Mouse (Mus musculus) layer of hippocampus, adult 11-12 months (tissue): Measurements from ENCODE around the gene Top3b.
A peak's percentile ranks its signal among the peaks of the same experiment; 100 is the strongest.
"Not testable (repeated sequence)": the region's sequence is repeated elsewhere in the genome, so short reads cannot be mapped to it uniquely, and the experiment has no call there.

Experiments used
- DNase-seq: peaks from one replicate; pipeline ENCODE4 v3.0.0; 2022; ENCODE audit warnings: low spot score

Top3b gene

DNA sequence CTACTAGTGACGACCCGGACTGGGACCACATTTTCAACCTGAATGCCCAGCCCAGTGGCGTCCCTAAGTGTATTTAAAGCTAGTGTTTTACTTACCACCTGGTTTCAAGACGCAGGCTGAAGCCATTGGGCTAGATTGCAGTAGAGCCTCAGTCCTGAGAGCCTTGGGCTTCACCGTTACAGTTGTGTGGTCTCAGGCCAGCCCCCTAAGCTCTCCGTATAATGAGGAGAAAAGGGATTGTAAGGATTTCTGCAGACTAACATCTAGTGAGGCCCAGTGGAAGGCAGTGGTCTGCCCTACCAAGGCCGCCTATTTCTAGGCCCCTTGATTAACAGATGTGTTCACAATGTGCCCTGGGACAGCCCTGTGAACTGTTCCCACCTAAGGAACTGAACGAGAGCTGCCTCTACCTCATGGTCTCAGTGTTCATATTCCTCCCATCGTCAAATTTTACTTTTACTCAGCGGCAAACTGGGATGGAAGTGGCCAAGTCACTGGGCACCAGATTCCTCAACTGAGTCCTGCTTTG is 26.6 kb downstream of the Top3b start:
- DNase-seq: no peak

DNA sequence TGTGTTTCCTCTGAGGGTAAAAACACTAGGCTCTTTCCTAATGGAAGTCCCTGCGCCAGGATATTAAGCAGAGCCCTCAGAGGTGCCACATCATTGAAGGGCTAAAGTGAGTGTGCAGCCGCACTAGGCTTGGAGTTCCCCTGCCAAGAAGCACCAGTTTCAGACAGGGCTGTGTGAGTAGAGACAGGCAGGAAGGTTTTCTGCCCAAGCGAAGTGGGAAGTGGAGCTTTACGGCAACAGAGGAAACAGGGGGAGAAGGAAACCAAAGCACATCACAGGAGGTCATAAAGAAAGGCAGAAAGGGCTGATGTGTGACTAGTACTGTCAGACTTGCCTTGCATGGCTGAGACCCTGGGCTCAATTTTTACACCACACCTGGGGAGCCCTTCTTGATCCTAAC is 31.8 kb downstream of the Top3b start:
- no peak for DNase-seq

DNA sequence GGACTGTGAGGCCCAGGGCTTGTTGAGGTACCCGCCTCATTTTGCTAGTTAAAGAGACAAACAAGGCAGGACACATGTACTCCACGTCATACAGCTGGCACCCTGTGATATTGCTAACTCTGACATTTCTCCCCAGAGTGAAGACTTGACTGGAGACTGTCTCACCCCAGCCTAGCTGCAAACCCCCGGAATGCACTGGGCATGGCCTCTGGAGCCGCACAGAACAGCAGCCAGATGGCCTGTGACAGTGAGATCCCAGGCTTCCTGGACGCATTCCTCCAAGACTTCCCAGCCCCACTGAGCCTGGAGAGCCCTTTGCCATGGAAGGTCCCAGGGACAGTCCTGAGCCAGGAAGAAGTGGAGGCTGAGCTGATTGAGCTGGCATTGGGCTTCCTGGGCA is 32.7 kb downstream of the Top3b start:
- DNase-seq: no peak

DNA sequence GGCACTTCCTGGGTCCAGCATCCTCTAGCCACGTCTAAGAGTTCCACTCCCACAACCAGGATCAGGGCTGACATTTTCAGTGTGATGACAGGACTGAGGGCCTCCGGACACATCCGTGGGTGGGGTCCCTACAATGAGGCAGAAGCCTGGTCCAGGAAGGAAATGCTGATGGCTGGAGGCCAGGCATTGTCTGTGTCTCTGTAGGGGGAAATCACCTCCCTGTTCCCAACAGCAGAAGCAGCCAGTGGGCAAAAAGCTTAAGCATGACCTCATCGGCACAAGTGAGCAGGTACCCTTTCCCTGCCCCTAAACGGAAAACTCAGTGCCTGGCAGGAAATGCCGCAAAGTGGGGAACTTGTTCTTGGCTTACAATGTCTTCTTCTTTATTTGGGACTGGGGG is 37.3 kb downstream of the Top3b start:
- DNase-seq: no peak

DNA sequence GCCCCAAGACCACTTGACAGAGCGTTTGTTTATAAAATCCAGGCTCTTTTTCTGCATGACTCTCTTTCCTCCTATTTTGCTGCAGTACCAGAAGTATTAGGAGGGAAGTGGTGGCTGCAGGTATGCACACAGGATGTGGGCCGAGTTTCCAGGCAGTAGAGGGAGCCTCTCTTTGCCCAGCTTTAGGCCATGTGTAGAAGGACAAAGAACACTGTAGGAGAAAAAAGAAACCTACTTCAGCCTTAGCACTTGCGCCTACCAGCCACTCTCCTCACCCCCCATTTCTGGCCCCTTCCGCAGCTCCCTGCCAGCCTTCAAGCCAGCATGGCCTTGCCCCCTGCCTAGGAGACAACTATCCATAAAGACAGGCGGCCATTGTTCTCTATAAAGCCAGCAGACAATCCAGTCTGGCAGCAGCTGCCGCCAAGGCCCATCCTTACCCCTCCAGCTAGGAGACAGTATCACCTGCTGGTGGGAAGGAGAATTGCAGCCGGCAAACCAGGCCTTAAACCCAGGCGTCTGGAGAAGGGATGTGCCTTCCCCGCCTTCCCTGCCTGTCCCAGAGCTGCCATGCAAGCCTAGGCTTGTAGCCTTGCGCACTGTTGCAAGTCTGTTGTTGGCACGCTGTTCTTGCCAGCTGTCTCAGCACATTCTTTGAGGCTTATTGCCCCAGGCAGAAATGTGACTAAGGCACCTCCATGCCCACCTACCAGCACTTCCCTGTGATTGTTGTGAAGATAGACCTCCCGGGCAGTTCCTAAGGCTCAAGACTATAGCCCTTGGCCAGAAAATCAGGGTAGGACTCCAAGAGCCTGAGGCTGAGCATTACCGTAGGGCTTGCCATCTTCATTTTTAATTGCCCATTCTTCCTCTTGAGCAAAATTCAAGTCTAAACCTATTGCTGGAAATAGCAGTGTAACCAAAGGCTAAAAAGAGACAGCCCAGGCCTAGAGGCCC is 41.4 kb downstream of the Top3b start:
- DNase-seq: peak; percentile 81

DNA sequence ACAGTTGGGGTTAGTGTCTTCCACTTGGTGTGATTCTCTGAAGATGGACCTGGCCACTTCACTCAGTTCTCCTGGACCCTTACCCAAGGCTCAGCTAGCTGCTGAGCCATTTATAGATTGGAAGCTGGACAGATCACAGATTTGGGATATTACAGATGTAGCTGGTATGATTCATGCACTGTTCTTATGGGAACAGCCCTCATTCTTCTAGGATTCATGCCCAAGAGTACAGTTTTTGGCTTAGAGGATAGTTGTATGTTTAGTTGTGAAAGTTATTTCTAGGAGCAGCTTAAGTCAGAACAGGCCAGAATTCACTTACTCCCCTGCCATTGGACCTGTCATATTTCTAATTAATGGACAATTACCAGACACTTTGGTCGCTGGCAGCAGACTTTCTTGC is 42.9 kb downstream of the Top3b start:
- no peak for DNase-seq

- DNase-seq: no peak
These were observed 48.0 kb downstream of the Top3b start for GRCm38 (mm10) chr16:16918441-16919117.

- DNase-seq: peak; percentile 65
These were observed 50.5 kb downstream of the Top3b start for GRCm38 (mm10) chr16:16921021-16921435.

GRCm38 (mm10) chr16:16924481-16924880 is 53.9 kb downstream of the Top3b start:
- no peak for DNase-seq

DNA sequence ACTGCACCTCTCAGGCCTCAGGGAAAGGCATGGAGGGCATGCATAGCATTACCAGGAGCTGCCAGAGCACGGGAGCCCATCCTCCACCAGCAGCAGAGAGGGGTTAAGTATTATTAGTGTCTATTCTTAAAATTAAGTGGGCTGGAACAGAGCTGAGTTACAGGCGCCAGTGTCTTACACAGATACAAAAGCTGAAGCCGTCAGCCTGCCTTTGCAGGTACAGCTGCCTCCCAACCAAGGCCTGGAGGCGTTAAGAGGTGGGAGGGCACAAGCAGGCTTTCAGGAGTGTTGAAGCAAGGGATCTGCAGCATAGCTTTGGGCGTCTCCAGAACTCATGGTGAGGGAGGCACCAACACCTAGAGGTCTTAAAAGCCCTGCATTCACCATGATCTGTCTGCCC is 56.0 kb downstream of the Top3b start:
- DNase-seq: no peak

DNA sequence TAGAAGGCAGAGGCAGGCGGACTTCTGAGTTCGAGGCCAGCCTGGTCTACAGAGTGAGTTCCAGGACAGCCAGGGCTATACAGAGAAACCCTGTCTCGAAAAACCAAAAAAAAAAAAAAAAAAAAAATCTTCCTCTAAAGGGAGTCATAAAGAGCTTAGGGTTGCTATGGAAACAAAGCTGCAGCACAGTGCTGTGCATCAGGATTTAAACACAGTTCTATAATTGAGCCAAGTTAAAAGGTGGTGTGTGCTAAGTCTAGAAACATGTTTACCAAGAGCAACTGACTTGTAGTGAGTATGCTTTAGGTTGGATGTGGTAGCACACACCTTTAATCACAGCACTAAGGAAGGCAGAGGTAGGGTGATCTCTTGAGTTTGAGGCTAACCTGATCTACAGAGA is 58.4 kb downstream of the Top3b start:
- not testable (repeated sequence) for DNase-seq

GRCm38 (mm10) chr16:16930326-16930725 is 59.8 kb downstream of the Top3b start:
- DNase-seq: no peak

GRCm38 (mm10) chr16:16930810-16931296 is 60.3 kb downstream of the Top3b start:
- peak; percentile 91 for DNase-seq

DNA sequence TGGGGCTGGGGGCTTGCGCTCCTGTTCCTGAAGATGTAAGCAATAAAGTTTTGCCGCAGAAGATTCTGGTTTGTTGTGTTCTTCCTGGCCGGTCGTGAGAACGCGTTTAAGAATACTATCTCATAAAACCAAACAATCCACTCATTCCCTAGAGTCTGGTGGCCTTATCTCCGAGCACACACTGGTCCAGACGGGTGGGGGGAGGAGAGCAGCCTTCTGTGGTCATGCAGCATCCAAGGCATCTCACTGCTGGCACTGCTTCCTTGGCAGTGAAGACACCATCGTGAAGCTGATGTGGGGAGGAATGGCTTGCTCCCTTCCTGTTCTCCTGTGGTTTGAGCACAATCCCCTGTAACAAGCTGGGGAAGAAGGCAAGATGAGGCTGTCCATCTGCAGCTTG is 69.0 kb downstream of the Top3b start:
- no peak for DNase-seq

- DNase-seq: no peak
These were observed 70.5 kb downstream of the Top3b start for GRCm38 (mm10) chr16:16941078-16941477.
